Mouse (Mus musculus) stomach, embryonic 14.5 days (tissue): ENCODE results near the gene Tmem9. TPM values are rescaled to one million over a fixed set of nuclear protein-coding genes. Genes with fewer than 3 reads are reported as not detected.

Experiments used
- ATAC-seq: fragments of 200-750 bp; cut with Nextera tagmentation; 2 replicates; pipeline ENCODE4 v1.8.0; 2017; ENCODE audit warnings: low read depth, moderate TSS enrichment; ENCODE audit not compliant: insufficient number of reproducible peaks, insufficient read depth, low FRiP score
- H3K27ac ChIP-seq: fragments of 300-500 bp; sonication (generic); 2 replicates; pipeline ENCODE4 v1.5.1; 2014; ENCODE audit warnings: mild to moderate bottlenecking, low read length, moderate library complexity, mixed read lengths
- H3K27me3 ChIP-seq: fragments of 300-500 bp; sonication (generic); 2 replicates; pipeline ENCODE4 v1.6.1; 2014; ENCODE audit warnings: low read length, control low read depth, mixed read lengths; ENCODE audit not compliant: control insufficient read depth, insufficient read depth
- H3K36me3 ChIP-seq: fragments of 300-500 bp; sonication (generic); 2 replicates; pipeline ENCODE4 v1.6.1; 2014; ENCODE audit warnings: mild to moderate bottlenecking, control low read depth, low read length, moderate library complexity, mixed read lengths; ENCODE audit not compliant: control insufficient read depth, insufficient read depth
- H3K4me1 ChIP-seq: fragments of 300-500 bp; sonication (generic); 2 replicates; pipeline ENCODE4 v1.6.1; 2014; ENCODE audit warnings: low read length, control low read depth, mixed read lengths; ENCODE audit not compliant: control insufficient read depth, insufficient read depth
- H3K4me2 ChIP-seq: fragments of 300-500 bp; sonication (generic); replicated peaks from 2 replicates; pipeline ENCODE4 v1.6.1; 2014; ENCODE audit warnings: low read depth, low read length, control low read depth
- H3K4me3 ChIP-seq: fragments of 300-500 bp; sonication (generic); 2 replicates; pipeline ENCODE4 v1.5.1; 2014; ENCODE audit warnings: low read depth, low read length, control low read depth
- H3K9ac ChIP-seq: fragments of 300-500 bp; sonication (generic); replicated peaks from 2 replicates; pipeline ENCODE4 v1.6.1; 2014; ENCODE audit warnings: low read depth, mild to moderate bottlenecking, control low read depth, low read length, moderate library complexity, mixed read lengths
- H3K9me3 ChIP-seq: fragments of 300-500 bp; sonication (generic); 2 replicates; pipeline ENCODE4 v1.6.1; 2016; ENCODE audit warnings: low read depth, low read length, control low read depth; ENCODE audit not compliant: control insufficient read depth
- WGBS: fragments of 180-500 bp; shearing (Covaris S2); extraction: QIAGEN DNeasy Blood & Tissue Kit; methylation state at CpG from one replicate; pipeline ENCODE4 v1.1.7; 2014; 5-methylcytosine and 5-hydroxymethylcytosine counted together
- polyA plus RNA-seq: library from polyadenylated mRNA; unstranded; fragments of >200 nt; fragmentation: Nextera tagmentation; extraction: Ambion mirVana; gene quantifications from 2 replicates; pipeline ENCODE4 v1.2.1, GENCODE M21; 2014

Tmem9 gene
- polyA plus RNA-seq, 1 experiment from 2014 or later, result 136 TPM

GRCm38 (mm10) chr1:136052547-136052946 lies 44.6 kb downstream of the Tmem9 start, which contains the start of gene Cacna1s:
TSS of gene Cacna1s (plus strand) at chr1:136052750.
- no peak within 1 kb of the TSS for H3K4me3 ChIP-seq
- 0 out of 2 replicates have a peak within 1 kb of the TSS, but pooled peaks have one; percentile 14 for H3K9ac ChIP-seq
- no peaks in the 10 kb centered on the region for H3K9me3 ChIP-seq
- peaks cover 15% of the 10 kb centered on the region for H3K27me3 ChIP-seq
- no peaks in the 10 kb centered on the region for H3K36me3 ChIP-seq
- H3K27ac ChIP-seq, result no peak within 1 kb of the TSS
- no peak within 1 kb of the TSS for H3K4me2 ChIP-seq
- no peak for ATAC-seq
- peaks cover 12% of the 10 kb centered on the region; the same call in 1 of the 2 replicates for H3K4me1 ChIP-seq
- WGBS, result 45% methylated on average over 11 of the region's 11 CpGs

DNA sequence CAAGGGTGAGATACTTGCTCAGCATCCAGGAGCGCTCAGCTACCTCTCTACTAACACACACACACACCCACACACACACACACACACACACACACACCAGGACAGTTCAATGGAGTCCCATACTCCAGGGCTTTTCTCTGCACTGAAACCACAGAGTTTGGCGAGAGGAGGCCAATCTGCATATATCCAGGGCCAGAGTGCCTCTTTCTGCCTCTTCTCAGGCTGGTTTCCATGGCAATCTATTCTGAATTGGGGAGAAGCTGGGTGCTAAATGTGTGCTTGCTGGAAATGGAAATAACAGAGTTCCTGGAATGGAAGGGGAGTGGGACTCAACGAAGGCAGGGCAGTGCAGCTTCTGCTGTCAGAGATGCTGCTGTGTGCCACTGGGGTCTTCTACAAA lies 47.8 kb downstream of the Tmem9 start:
- Histone ChIP-seq H3K4me1 (peaks cover 9% of the 10 kb centered on the region; the same call in 1 of the 2 replicates), H3K27ac (no peak overlapping the region), H3K27me3 (peaks cover 7% of the 10 kb centered on the region; the same call in 1 of the 2 replicates), H3K36me3 (no peaks in the 10 kb centered on the region), H3K9me3 (no peaks in the 10 kb centered on the region), H3K9ac (no peak overlapping the region), H3K4me3 (no peak overlapping the region), H3K4me2 (no peak overlapping the region)
- 78% methylated on average over 3 of the region's 3 CpGs for WGBS
- ATAC-seq, result no peak

DNA sequence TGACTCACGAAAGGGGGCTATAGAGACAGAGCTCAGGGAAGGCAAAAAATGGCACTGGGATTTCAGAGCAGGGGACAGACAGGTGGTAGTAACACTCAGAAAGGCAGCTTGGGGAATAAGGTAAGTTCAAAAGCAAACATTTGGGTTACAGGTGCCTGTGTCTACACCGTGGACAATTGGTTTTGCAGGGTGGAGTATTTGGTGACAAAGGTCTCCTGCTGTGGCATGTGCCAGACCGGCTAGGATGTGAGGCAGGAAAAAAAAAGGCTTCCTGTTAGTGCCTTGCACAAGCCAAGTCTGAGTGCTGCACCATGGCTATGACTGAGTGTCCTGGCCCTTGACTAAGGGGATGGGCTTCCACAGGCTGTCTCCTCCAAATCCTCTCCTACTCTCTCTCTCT lies 50.6 kb downstream of the Tmem9 start:
- WGBS, result 42% methylated on average over 3 of the region's 3 CpGs
- H3K4me3 ChIP-seq, result no peak overlapping the region
- H3K9ac ChIP-seq, result no peak overlapping the region
- H3K27ac ChIP-seq, result no peak overlapping the region
- H3K36me3 ChIP-seq, result no peaks in the 10 kb centered on the region
- H3K9me3 ChIP-seq, result no peaks in the 10 kb centered on the region
- no peaks in the 10 kb centered on the region for H3K4me1 ChIP-seq
- H3K27me3 ChIP-seq, result no peaks in the 10 kb centered on the region
- H3K4me2 ChIP-seq, result no peak overlapping the region
- peak; percentile 54 for ATAC-seq

GRCm38 (mm10) chr1:136061041-136061789 lies 53.3 kb downstream of the Tmem9 start:
- Histone ChIP-seq H3K9ac (no peak overlapping the region), H3K27me3 (no peaks in the 10 kb centered on the region), H3K36me3 (no peaks in the 10 kb centered on the region), H3K4me1 (no peaks in the 10 kb centered on the region), H3K4me2 (no peak overlapping the region), H3K4me3 (no peak overlapping the region), H3K27ac (no peak overlapping the region), H3K9me3 (no peaks in the 10 kb centered on the region)
- ATAC-seq, result 0 out of 2 replicates have a peak, but pooled peaks have one; percentile 21
- 54% methylated on average over 9 of the region's 9 CpGs for WGBS

DNA sequence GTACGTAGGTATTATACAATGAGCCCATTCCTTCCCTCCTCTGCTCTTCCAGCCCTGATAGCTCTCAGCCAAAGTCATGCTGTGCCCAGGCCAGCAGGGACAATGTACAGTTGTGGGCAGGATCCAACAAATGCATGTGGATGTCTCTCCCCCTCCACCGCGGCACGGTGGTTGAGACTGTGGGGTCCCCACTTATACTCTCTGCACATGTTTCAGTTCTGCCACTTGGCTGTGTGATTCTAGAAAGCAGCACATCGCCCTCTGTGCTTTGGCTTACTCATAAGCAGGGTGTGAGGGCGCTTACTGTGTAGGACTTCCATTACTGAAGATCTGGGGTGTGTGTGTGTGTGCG lies 53.8 kb downstream of the Tmem9 start:
- Histone ChIP-seq H3K27me3 (no peaks in the 10 kb centered on the region), H3K4me1 (no peaks in the 10 kb centered on the region), H3K36me3 (no peaks in the 10 kb centered on the region), H3K4me3 (no peak overlapping the region), H3K9me3 (no peaks in the 10 kb centered on the region), H3K27ac (no peak overlapping the region), H3K4me2 (no peak overlapping the region), H3K9ac (no peak overlapping the region)
- ATAC-seq, result peak; percentile 11; the same call in 1 of the 2 replicates
- WGBS, result 86% methylated on average over 7 of the region's 7 CpGs

- H3K27me3 ChIP-seq, result no peaks in the 10 kb centered on the region
- no peak overlapping the region for H3K9ac ChIP-seq
- H3K4me3 ChIP-seq, result no peak overlapping the region
- whole genome bisulfite sequencing, result 65% methylated on average over 5 of the region's 5 CpGs
- H3K4me1 ChIP-seq, result no peaks in the 10 kb centered on the region
- no peak overlapping the region for H3K27ac ChIP-seq
- no peaks in the 10 kb centered on the region for H3K9me3 ChIP-seq
- no peak for ATAC-seq
- no peak overlapping the region for H3K4me2 ChIP-seq
- no peaks in the 10 kb centered on the region for H3K36me3 ChIP-seq
These were observed 56.0 kb downstream of the Tmem9 start for GRCm38 (mm10) chr1:136063991-136064390.

DNA sequence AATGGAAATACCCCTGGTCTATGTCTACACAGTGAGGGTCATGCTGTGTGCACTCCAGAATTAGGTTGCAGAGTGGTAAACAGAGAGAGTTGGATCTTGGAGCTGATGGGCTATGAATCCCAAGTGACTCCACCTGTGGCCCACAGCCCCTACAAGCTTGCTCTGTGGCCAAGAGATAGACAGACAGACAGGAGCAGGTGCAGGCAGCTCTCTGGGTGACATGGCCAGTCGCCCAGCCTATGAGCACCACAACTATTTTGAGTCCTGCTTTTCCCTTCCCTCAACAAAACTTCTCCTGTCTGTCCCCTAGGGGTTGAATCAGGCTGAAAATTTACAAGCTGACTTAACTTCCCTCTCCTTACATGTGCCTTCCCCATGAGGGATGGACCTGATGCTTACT lies 58.7 kb downstream of the Tmem9 start:
- Histone ChIP-seq H3K27ac (no peak overlapping the region), H3K9ac (no peak overlapping the region), H3K4me1 (no peaks in the 10 kb centered on the region), H3K9me3 (no peaks in the 10 kb centered on the region), H3K4me2 (no peak overlapping the region), H3K36me3 (no peaks in the 10 kb centered on the region), H3K4me3 (no peak overlapping the region), H3K27me3 (no peaks in the 10 kb centered on the region)
- no peak for ATAC-seq
- WGBS, result 68% methylated on average over 1 of the region's 1 CpGs

GRCm38 (mm10) chr1:136067579-136067978 lies 59.6 kb downstream of the Tmem9 start:
- Histone ChIP-seq H3K36me3 (no peaks in the 10 kb centered on the region), H3K4me3 (no peak overlapping the region), H3K9ac (no peak overlapping the region), H3K4me2 (no peak overlapping the region), H3K27ac (no peak overlapping the region), H3K9me3 (no peaks in the 10 kb centered on the region), H3K27me3 (no peaks in the 10 kb centered on the region), H3K4me1 (no peaks in the 10 kb centered on the region)
- WGBS, result 72% methylated on average over 3 of the region's 3 CpGs
- ATAC-seq, result no peak

DNA sequence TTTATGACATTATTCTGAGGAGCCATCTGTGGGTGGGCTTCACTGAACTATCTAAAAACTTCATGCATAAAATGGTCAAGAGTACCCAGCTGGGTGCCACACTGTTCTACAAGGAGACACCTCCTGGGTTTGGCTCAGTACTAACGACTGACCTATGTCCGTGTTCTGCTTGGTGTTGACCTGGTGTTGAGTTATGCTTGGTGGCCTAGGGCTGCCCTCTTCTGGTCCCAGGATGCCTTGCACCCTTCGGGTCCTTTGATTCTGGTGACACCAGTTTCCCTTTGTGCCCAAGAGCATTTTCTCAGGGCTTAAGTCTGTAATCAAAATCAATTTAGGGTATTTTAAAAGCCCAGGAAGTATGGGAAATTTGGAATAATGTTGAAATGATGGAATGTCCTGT lies 68.1 kb downstream of the Tmem9 start:
- ATAC-seq, result 0 out of 2 replicates have a peak, but pooled peaks have one; percentile 37
- no peaks in the 10 kb centered on the region for H3K36me3 ChIP-seq
- no peaks in the 10 kb centered on the region for H3K4me1 ChIP-seq
- no peak overlapping the region for H3K4me2 ChIP-seq
- H3K9me3 ChIP-seq, result no peaks in the 10 kb centered on the region
- H3K27ac ChIP-seq, result no peak overlapping the region
- H3K4me3 ChIP-seq, result no peak overlapping the region
- no peak overlapping the region for H3K9ac ChIP-seq
- H3K27me3 ChIP-seq, result no peaks in the 10 kb centered on the region
- 4% methylated on average over 3 of the region's 3 CpGs for WGBS
